Mouse (Mus musculus): ENCODE results near the gene Adm.

Gene Adm

DNA sequence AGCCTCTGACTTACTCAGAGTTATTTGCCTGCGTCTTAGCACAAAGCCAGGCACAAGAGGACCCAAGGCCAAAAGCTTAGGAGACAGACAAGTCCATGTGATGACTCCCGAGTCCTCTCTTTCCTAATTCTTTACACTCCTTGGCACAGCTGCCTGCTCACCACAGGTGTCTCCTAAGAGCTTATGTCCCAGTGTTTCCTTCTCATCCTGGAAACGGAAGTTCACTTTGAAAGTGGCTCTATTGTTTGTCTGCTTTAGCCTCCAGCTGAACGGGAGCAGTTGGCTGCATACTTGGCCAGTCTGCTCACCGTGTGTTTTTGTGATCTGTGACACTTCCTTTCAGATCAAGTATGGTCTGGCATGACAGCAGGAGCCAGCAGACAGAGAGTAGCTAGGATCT is 41.3 kb downstream of the Adm start:
- no peak for DNase-seq

DNA sequence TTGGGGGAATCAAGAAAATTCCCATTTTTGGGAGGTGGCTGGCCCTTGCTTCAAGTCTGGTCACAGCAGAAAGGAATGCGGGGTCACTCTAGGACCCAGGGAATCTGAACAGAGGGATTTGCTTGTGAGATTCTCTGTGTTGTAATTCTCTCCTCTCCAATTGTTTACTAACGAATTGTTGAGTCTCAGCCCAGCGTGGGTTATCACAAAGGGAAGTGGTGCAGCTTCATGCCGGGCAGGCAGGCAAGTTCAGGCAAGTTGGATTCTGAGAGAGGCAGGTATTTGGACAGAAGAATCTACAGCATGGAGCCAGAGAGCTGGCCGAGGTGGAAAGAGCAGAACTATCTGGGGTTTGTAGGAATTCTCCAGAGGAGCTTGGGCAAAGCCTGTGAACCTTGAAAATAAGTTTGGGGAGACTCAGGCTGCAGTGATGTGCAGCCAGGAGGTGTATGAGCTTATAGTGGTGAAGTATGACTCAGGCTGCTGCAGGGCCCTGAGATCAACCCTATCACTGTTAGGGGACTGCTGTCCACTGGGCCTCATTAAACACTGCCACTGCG is 43.7 kb downstream of the Adm start:
- no peak for DNase-seq

All from thymus, postnatal 14 days (tissue).